In genomic region chr17:26114061-26114460, GRCm38 (mm10) we compare ENCODE assay signal across 1 mouse cellular context.
TF ChIP-seq lines count a peak whose summit lies in the region.

No protein-coding gene starts in this region.

TF ChIP-seq in CH12.LX, 34 proteins besides CTCF, POLR2A, EP300 and RAD21 (continued from another document):
- TF ChIP-seq ZMIZ1 (IDR thresholded peaks at IDR 0.05; ENCODE audit: low read depth, low read length): no peak
- TF ChIP-seq ETS1 (conservative IDR thresholded peaks at IDR 0.05; ENCODE audit: low read depth, low read length): no peak
- TF ChIP-seq TCF12 (IDR thresholded peaks at IDR 0.05; ENCODE audit: low read depth, low read length): no peak
- 0 out of 2 replicates have a peak, but pooled peaks have one; percentile 3 for TF ChIP-seq NELFE (IDR thresholded peaks at IDR 0.05; ENCODE audit: low read depth, low read length)
- TF ChIP-seq SMC3 (IDR thresholded peaks at IDR 0.05; ENCODE audit: low read depth, low read length): no peak
- no peak for TF ChIP-seq MAFK (IDR thresholded peaks at IDR 0.05; ENCODE audit: insufficient replicate concordance, low read length)
TF ChIP-seq in CH12.LX: peak in this region for 2.
